Mouse (Mus musculus) layer of hippocampus, adult 18-20 months (tissue): ENCODE data around the gene Cyp11a1. TPM values are rescaled to one million over a fixed set of nuclear protein-coding genes. Genes with fewer than 3 reads are reported as not detected.

ENCODE experiments used
- DNase-seq, 2 experiments: peaks; one replicate each; pipeline ENCODE4 v3.0.0; 2022; ENCODE audit warnings: low spot score in 2 of 2
- long read RNA-seq: library from polyadenylated mRNA; stranded (forward); transcript quantifications from one replicate; pipeline ENCODE4 v2.0.0, GENCODE M21; 2021
- total RNA-seq, 2 experiments: library from RNA; stranded (reverse); gene quantifications; 2 replicates each; pipeline ENCODE4 v1.2.3; 2021

Cyp11a1 gene
- total RNA-seq = 1 to 10 TPM in 1 of 2 experiments, under 1 TPM in 1; 0.94 to 1.7 TPM
- long read RNA-seq, partial matches to known transcripts = 2 of 5 reads
- long read RNA-seq, other reads (novel, unspliced or antisense) = 3 of 5 reads

GRCm38 (mm10) chr9:58005753-58006461 lies at the start of gene Cyp11a1:
Cyp11a1 (plus strand) TSS chr9:58006411.
- DNase-seq = no peak

- DNase-seq = no peak
Observed at GRCm38 (mm10) chr9:57956838-57957236, 49.4 kb upstream of the Cyp11a1 start.

GRCm38 (mm10) chr9:57958615-57959014 lies 47.6 kb upstream of the Cyp11a1 start:
- DNase-seq = no peak

- DNase-seq = no peak
Observed at GRCm38 (mm10) chr9:57959399-57959798, 46.8 kb upstream of the Cyp11a1 start.

GRCm38 (mm10) chr9:57959886-57960866 lies 46.0 kb upstream of the Cyp11a1 start:
- no peak for DNase-seq

- DNase-seq = no peak
Observed at GRCm38 (mm10) chr9:57961226-57961625, 45.0 kb upstream of the Cyp11a1 start.

- DNase-seq = no peak
Observed at GRCm38 (mm10) chr9:57961863-57962778, 44.1 kb upstream of the Cyp11a1 start.

- DNase-seq = no peak
Observed at GRCm38 (mm10) chr9:57963249-57963997, 42.8 kb upstream of the Cyp11a1 start.

- DNase-seq = no peak
Observed at GRCm38 (mm10) chr9:57963998-57964395, 42.2 kb upstream of the Cyp11a1 start.

- DNase-seq = no peak
Observed at GRCm38 (mm10) chr9:57964528-57965250, 41.5 kb upstream of the Cyp11a1 start.

GRCm38 (mm10) chr9:57965281-57966185 lies 40.7 kb upstream of the Cyp11a1 start:
- peak in 1 of 2 experiments; percentile 65 for DNase-seq

- peak; percentile 54 to 83 for DNase-seq
Observed at GRCm38 (mm10) chr9:57967237-57967960, 38.8 kb upstream of the Cyp11a1 start.

GRCm38 (mm10) chr9:57968166-57968771 lies 37.9 kb upstream of the Cyp11a1 start:
- no peak for DNase-seq

- no peak for DNase-seq
Observed at GRCm38 (mm10) chr9:57968783-57969542, 37.2 kb upstream of the Cyp11a1 start.

GRCm38 (mm10) chr9:57969736-57970495 lies 36.3 kb upstream of the Cyp11a1 start:
- DNase-seq = no peak

GRCm38 (mm10) chr9:57971413-57971812 lies 34.8 kb upstream of the Cyp11a1 start:
- no peak for DNase-seq
